Mouse (Mus musculus): ENCODE results near the gene Asic2.

DNA sequence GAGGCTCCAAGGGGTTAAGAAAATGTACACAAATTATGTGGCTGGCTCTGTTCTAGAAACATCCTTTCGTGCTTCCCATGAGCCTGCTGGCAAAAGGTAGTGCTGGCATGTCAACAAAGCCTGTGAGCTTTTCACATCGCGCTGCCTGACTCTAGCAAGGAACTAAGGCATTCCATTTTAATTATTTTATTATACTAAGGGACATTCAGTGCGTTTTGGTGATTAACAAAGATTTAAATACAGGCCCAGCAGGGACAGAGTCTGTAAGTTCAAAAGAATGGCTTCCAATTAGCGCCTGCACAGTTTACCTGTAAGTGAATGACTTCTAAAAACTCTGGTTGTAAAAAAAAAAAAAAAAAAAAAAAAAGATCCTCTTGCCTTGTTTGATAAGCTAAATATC is 375.5 kb downstream of the Asic2 start:
- TF ChIP-seq CTCF (IDR thresholded peaks at IDR 0.05; ENCODE audit: low read depth) (no peak), EP300 (IDR thresholded peaks at IDR 0.05; ENCODE audit: low read depth) (no peak)
